Mouse (Mus musculus) liver, postnatal 0 days (tissue): ENCODE measurements around the gene D430042O09Rik.
A peak's percentile ranks its signal among the peaks of the same experiment; 100 is the strongest.

Source experiments
- CTCF ChIP-seq: sonication (generic); IDR thresholded peaks from 2 replicates; pipeline ENCODE4 v1.5.1; 2016; ENCODE audit warnings: antibody characterized with exemption, low read depth
- EP300 ChIP-seq: IDR thresholded peaks from 2 replicates; pipeline ENCODE4 v1.6.1; 2016; ENCODE audit warnings: antibody characterized with exemption, low read depth, mild to moderate bottlenecking

GRCm38 (mm10) chr7:125747316-125747690 lies 39.6 kb downstream of the D430042O09Rik start:
- TF ChIP-seq CTCF (peak; percentile 47), EP300 (no peak)
